Mouse (Mus musculus) kidney, embryonic 16.5 days (tissue): ENCODE measurements at regions not wholly inside any gene's neighbourhood (a gene's known extent, or its start where the extent isn't known, plus 50 kb on each side); places are given as distances from the start of the nearest gene placed in this dataset.

ENCODE experiments used
- ATAC-seq: fragments of 200-750 bp; cut with Nextera tagmentation; 2 replicates; pipeline ENCODE4 v1.8.0; 2017; ENCODE audit warnings: moderate TSS enrichment; ENCODE audit not compliant: low FRiP score, low TSS enrichment
- H3K27ac ChIP-seq: fragments of 300-500 bp; sonication (generic); 2 replicates; pipeline ENCODE4 v1.5.1; 2014; ENCODE audit warnings: low read length
- H3K27me3 ChIP-seq: fragments of 300-500 bp; sonication (generic); 2 replicates; pipeline ENCODE4 v1.6.1; 2014; ENCODE audit warnings: low read length, control low read depth, mixed read lengths; ENCODE audit not compliant: insufficient read depth
- H3K36me3 ChIP-seq: fragments of 300-500 bp; sonication (generic); 2 replicates; pipeline ENCODE4 v1.6.1; 2014; ENCODE audit warnings: low read length, control low read depth, mixed read lengths; ENCODE audit not compliant: insufficient read depth
- H3K4me1 ChIP-seq: fragments of 300-500 bp; sonication (generic); 2 replicates; pipeline ENCODE4 v1.6.1; 2014; ENCODE audit warnings: low read length, control low read depth, mixed read lengths; ENCODE audit not compliant: insufficient read depth
- H3K4me2 ChIP-seq: fragments of 300-500 bp; sonication (generic); replicated peaks from 2 replicates; pipeline ENCODE4 v1.6.1; 2014; ENCODE audit warnings: low read depth, low read length
- H3K4me3 ChIP-seq: fragments of 300-500 bp; sonication (generic); 2 replicates; pipeline ENCODE4 v1.5.1; 2014; ENCODE audit warnings: mild to moderate bottlenecking, low read length
- H3K9ac ChIP-seq: fragments of 300-500 bp; sonication (generic); replicated peaks from 2 replicates; pipeline ENCODE4 v1.6.1; 2014; ENCODE audit warnings: low read length
- H3K9me3 ChIP-seq: fragments of 300-500 bp; sonication (generic); 2 replicates; pipeline ENCODE4 v1.6.1; 2016; ENCODE audit warnings: low read length, control low read depth
- WGBS: fragments of 180-500 bp; shearing (Covaris S2); extraction: QIAGEN DNeasy Blood & Tissue Kit; methylation state at CpG from one replicate; pipeline ENCODE4 v1.1.7; 2014; 5-methylcytosine and 5-hydroxymethylcytosine counted together

GRCm38 (mm10) chr5:85609104-85609503 lies 456.3 kb downstream of the Cenpc1 start:
- Histone ChIP-seq H3K27ac (no peak overlapping the region), H3K27me3 (no peaks in the 10 kb centered on the region), H3K4me2 (no peak overlapping the region), H3K9me3 (no peaks in the 10 kb centered on the region), H3K4me3 (no peak overlapping the region), H3K4me1 (no peaks in the 10 kb centered on the region), H3K9ac (no peak overlapping the region), H3K36me3 (no peaks in the 10 kb centered on the region)
- no peak for ATAC-seq
- WGBS: 80% methylated on average over 4 of the region's 4 CpGs

GRCm38 (mm10) chr5:85598164-85598563 lies 467.2 kb downstream of the Cenpc1 start:
- ATAC-seq: no peak
- H3K27me3 ChIP-seq: no peaks in the 10 kb centered on the region
- no peak overlapping the region for H3K27ac ChIP-seq
- no peak overlapping the region for H3K4me3 ChIP-seq
- H3K9me3 ChIP-seq: no peaks in the 10 kb centered on the region
- no peaks in the 10 kb centered on the region for H3K36me3 ChIP-seq
- H3K4me1 ChIP-seq: no peaks in the 10 kb centered on the region
- no peak overlapping the region for H3K4me2 ChIP-seq
- no peak overlapping the region for H3K9ac ChIP-seq

- Histone ChIP-seq H3K27ac (no peak overlapping the region), H3K4me3 (no peak overlapping the region), H3K9ac (no peak overlapping the region), H3K27me3 (no peaks in the 10 kb centered on the region), H3K36me3 (no peaks in the 10 kb centered on the region), H3K9me3 (no peaks in the 10 kb centered on the region), H3K4me1 (no peaks in the 10 kb centered on the region), H3K4me2 (no peak overlapping the region)
- WGBS: 58% methylated on average over 1 of the region's 1 CpGs
- ATAC-seq: no peak
Measured at GRCm38 (mm10) chr5:85595082-85595447, 470.3 kb downstream of the Cenpc1 start.

- H3K36me3 ChIP-seq: no peaks in the 10 kb centered on the region
- H3K4me3 ChIP-seq: no peak overlapping the region
- 72% methylated on average over 4 of the region's 4 CpGs for WGBS
- no peak overlapping the region for H3K4me2 ChIP-seq
- no peaks in the 10 kb centered on the region for H3K27me3 ChIP-seq
- no peaks in the 10 kb centered on the region for H3K9me3 ChIP-seq
- no peak for ATAC-seq
- H3K9ac ChIP-seq: no peak overlapping the region
- no peaks in the 10 kb centered on the region for H3K4me1 ChIP-seq
- H3K27ac ChIP-seq: no peak overlapping the region
Measured at GRCm38 (mm10) chr5:85594413-85595081, 470.8 kb downstream of the Cenpc1 start.

GRCm38 (mm10) chr5:85592236-85592635 lies 473.1 kb downstream of the Cenpc1 start:
- H3K27ac ChIP-seq: no peak overlapping the region
- H3K4me3 ChIP-seq: no peak overlapping the region
- no peak for ATAC-seq
- 71% methylated on average over 3 of the region's 3 CpGs for WGBS
- no peaks in the 10 kb centered on the region for H3K4me1 ChIP-seq
- H3K9ac ChIP-seq: no peak overlapping the region
- H3K36me3 ChIP-seq: no peaks in the 10 kb centered on the region
- H3K4me2 ChIP-seq: no peak overlapping the region
- H3K9me3 ChIP-seq: no peaks in the 10 kb centered on the region
- no peaks in the 10 kb centered on the region for H3K27me3 ChIP-seq

GRCm38 (mm10) chr5:85586727-85587126 lies 478.7 kb downstream of the Cenpc1 start:
- Histone ChIP-seq H3K4me1 (no peaks in the 10 kb centered on the region), H3K27me3 (no peaks in the 10 kb centered on the region), H3K4me3 (no peak overlapping the region), H3K9me3 (no peaks in the 10 kb centered on the region), H3K9ac (no peak overlapping the region), H3K4me2 (no peak overlapping the region), H3K27ac (no peak overlapping the region), H3K36me3 (no peaks in the 10 kb centered on the region)
- no peak for ATAC-seq
- WGBS: 29% methylated on average over 3 of the region's 3 CpGs

- ATAC-seq: no peak
- H3K36me3 ChIP-seq: no peaks in the 10 kb centered on the region
- no peaks in the 10 kb centered on the region for H3K4me1 ChIP-seq
- no peak overlapping the region for H3K4me3 ChIP-seq
- no peaks in the 10 kb centered on the region for H3K27me3 ChIP-seq
- H3K9me3 ChIP-seq: no peaks in the 10 kb centered on the region
- H3K9ac ChIP-seq: no peak overlapping the region
- H3K4me2 ChIP-seq: no peak overlapping the region
- no peak overlapping the region for H3K27ac ChIP-seq
Measured at GRCm38 (mm10) chr5:85572531-85572930, 492.9 kb downstream of the Cenpc1 start.

- Histone ChIP-seq H3K4me2 (no peak overlapping the region), H3K27ac (no peak overlapping the region), H3K9me3 (no peaks in the 10 kb centered on the region), H3K4me1 (no peaks in the 10 kb centered on the region), H3K36me3 (no peaks in the 10 kb centered on the region), H3K4me3 (no peak overlapping the region), H3K27me3 (no peaks in the 10 kb centered on the region), H3K9ac (no peak overlapping the region)
- ATAC-seq: no peak
- WGBS: 80% methylated on average over 4 of the region's 4 CpGs
Measured at GRCm38 (mm10) chr5:85571967-85572366, 493.4 kb downstream of the Cenpc1 start.

GRCm38 (mm10) chr5:85571381-85571780 lies 494.0 kb downstream of the Cenpc1 start:
- 80% methylated on average over 3 of the region's 3 CpGs for WGBS
- H3K36me3 ChIP-seq: no peaks in the 10 kb centered on the region
- ATAC-seq: no peak
- no peak overlapping the region for H3K4me3 ChIP-seq
- no peaks in the 10 kb centered on the region for H3K9me3 ChIP-seq
- no peak overlapping the region for H3K9ac ChIP-seq
- no peaks in the 10 kb centered on the region for H3K4me1 ChIP-seq
- no peak overlapping the region for H3K27ac ChIP-seq
- H3K27me3 ChIP-seq: no peaks in the 10 kb centered on the region
- no peak overlapping the region for H3K4me2 ChIP-seq

- H3K4me2 ChIP-seq: no peak overlapping the region
- no peak for ATAC-seq
Measured at GRCm38 (mm10) chr5:85536329-85536728, 529.1 kb downstream of the Cenpc1 start.

More at GRCm38 (mm10) chr5:85536329-85536728, 529.1 kb downstream of the Cenpc1 start:
- H3K9ac ChIP-seq: no peak overlapping the region
- H3K4me1 ChIP-seq: no peaks in the 10 kb centered on the region
- no peaks in the 10 kb centered on the region for H3K36me3 ChIP-seq
- H3K4me3 ChIP-seq: no peak overlapping the region
- H3K9me3 ChIP-seq: no peaks in the 10 kb centered on the region
- WGBS: 69% methylated on average over 1 of the region's 1 CpGs
- no peak overlapping the region for H3K27ac ChIP-seq
- no peaks in the 10 kb centered on the region for H3K27me3 ChIP-seq
